8 mouse cellular contexts compared by ENCODE assay signal in the genomic region with DNA sequence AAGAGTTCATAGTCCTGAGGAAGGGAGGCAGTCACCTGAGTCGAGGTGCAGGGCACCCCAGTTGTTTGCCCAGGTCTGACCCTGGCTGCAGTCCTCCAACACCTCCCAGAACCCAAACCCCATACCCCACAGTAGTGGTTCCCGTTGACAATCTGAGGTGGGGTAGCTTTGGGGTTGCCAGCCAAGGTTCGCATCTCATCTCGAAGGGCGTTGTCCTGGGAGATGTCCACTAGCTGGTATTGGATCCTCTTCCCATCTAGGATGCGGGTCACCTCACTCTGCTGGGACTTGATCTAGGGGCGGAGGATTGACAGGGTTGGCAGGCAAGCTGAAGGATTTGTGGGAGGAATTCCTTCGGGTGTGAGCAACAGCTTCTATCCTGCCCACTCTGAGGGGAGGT. TPM values are rescaled to one million over a fixed set of nuclear protein-coding genes. Genes with fewer than 3 reads are reported as not detected.
DNase-seq lines count a peak whose midpoint lies in the region; ATAC-seq and TF ChIP-seq lines count a peak whose summit lies in the region.

No protein-coding gene starts in this region.

- no peak for ATAC-seq in lung, embryonic 14.5 days (ENCODE audit: insufficient read depth)
- no peak for ATAC-seq in embryonic facial prominence, embryonic 13.5 days (ENCODE audit: insufficient number of reproducible peaks, insufficient read depth, low FRiP score, low TSS enrichment, low read depth)
- ATAC-seq in intestine, embryonic 14.5 days (replicated peaks; ENCODE audit: low FRiP score, low TSS enrichment, low read depth), result no peak
- no peak for ATAC-seq in neural tube, embryonic 12.5 days (ENCODE audit: low FRiP score, low read depth)

- no peak for DNase-seq in lung, embryonic 14.5 days
- DNase-seq in lung, postnatal 10 days, result no peak
- DNase-seq in intestine, embryonic 14.5 days (ENCODE audit: low spot score), result no peak
- no peak for DNase-seq in adrenal gland, postnatal 4 days (ENCODE audit: low spot score in 2 of 2)
- no peak for DNase-seq in ovary, postnatal 10 days (ENCODE audit: low spot score)
- no peak for DNase-seq in layer of hippocampus, adult 9-10 months (ENCODE audit: low spot score)

- TF ChIP-seq CTCF in lung, embryonic 14.5 days (IDR thresholded peaks at IDR 0.05; ENCODE audit: low read depth), result no peak

- no peaks in the 10 kb centered on the region for H3K9me3 ChIP-seq in lung, embryonic 14.5 days (ENCODE audit: low read depth, low read length)
- H3K9me3 ChIP-seq in embryonic facial prominence, embryonic 13.5 days, result no peaks in the 10 kb centered on the region
- H3K9me3 ChIP-seq in intestine, embryonic 14.5 days (ENCODE audit: control insufficient read depth, low read length), result no peaks in the 10 kb centered on the region
- no peaks in the 10 kb centered on the region for H3K9me3 ChIP-seq in neural tube, embryonic 12.5 days

- H3K4me1 ChIP-seq in lung, embryonic 14.5 days (ENCODE audit: insufficient read depth), result peaks cover 4% of the 10 kb centered on the region; the same call in 1 of the 2 replicates
- H3K4me1 ChIP-seq in embryonic facial prominence, embryonic 13.5 days, result peaks cover 45% of the 10 kb centered on the region
- H3K4me1 ChIP-seq in intestine, embryonic 14.5 days (replicated peaks; ENCODE audit: control insufficient read depth, insufficient read depth, low read length), result peaks cover 18% of the 10 kb centered on the region
- peaks cover 21% of the 10 kb centered on the region for H3K4me1 ChIP-seq in neural tube, embryonic 12.5 days

- H3K4me3 ChIP-seq in lung, embryonic 14.5 days (ENCODE audit: low read depth, low read length), result peak overlapping the region; percentile 68
- H3K4me3 ChIP-seq in embryonic facial prominence, embryonic 13.5 days, result peak overlapping the region; percentile 89
- peak overlapping the region; percentile 85 for H3K4me3 ChIP-seq in intestine, embryonic 14.5 days (ENCODE audit: low read depth, low read length)
- peak overlapping the region; percentile 71 for H3K4me3 ChIP-seq in neural tube, embryonic 12.5 days

- H3K4me2 ChIP-seq in lung, embryonic 14.5 days, result peak overlapping the region; percentile 84
- peak overlapping the region; percentile 85 for H3K4me2 ChIP-seq in embryonic facial prominence, embryonic 13.5 days
- peak overlapping the region; percentile 78 for H3K4me2 ChIP-seq in intestine, embryonic 14.5 days (ENCODE audit: low read length)
- peak overlapping the region; percentile 71 for H3K4me2 ChIP-seq in neural tube, embryonic 12.5 days (replicated peaks)

- no peak overlapping the region; the same call in 1 of the 2 replicates for H3K27ac ChIP-seq in lung, embryonic 14.5 days (ENCODE audit: low read depth)
- peak overlapping the region; percentile 92; the same call in 1 of the 2 replicates for H3K27ac ChIP-seq in embryonic facial prominence, embryonic 13.5 days
- no peak overlapping the region; the same call in 1 of the 2 replicates for H3K27ac ChIP-seq in intestine, embryonic 14.5 days (ENCODE audit: low read depth)
- H3K27ac ChIP-seq in neural tube, embryonic 12.5 days, result no peak overlapping the region

- peaks cover 22% of the 10 kb centered on the region; the same call in 1 of the 2 replicates for H3K36me3 ChIP-seq in lung, embryonic 14.5 days (ENCODE audit: insufficient read depth)
- peaks cover 26% of the 10 kb centered on the region for H3K36me3 ChIP-seq in embryonic facial prominence, embryonic 13.5 days
- H3K36me3 ChIP-seq in intestine, embryonic 14.5 days (ENCODE audit: control insufficient read depth, insufficient read depth, low read length), result peaks cover 13% of the 10 kb centered on the region; the same call in 1 of the 2 replicates
- H3K36me3 ChIP-seq in neural tube, embryonic 12.5 days, result peaks cover 15% of the 10 kb centered on the region

- peak overlapping the region; percentile 72 for H3K9ac ChIP-seq in lung, embryonic 14.5 days
- H3K9ac ChIP-seq in embryonic facial prominence, embryonic 13.5 days, result peak overlapping the region; percentile 90
- peak overlapping the region; percentile 74 for H3K9ac ChIP-seq in intestine, embryonic 14.5 days (ENCODE audit: low read length)
- peak overlapping the region; percentile 76 for H3K9ac ChIP-seq in neural tube, embryonic 12.5 days

- no peaks in the 10 kb centered on the region for H3K27me3 ChIP-seq in lung, embryonic 14.5 days (ENCODE audit: insufficient read depth, low read length)
- H3K27me3 ChIP-seq in embryonic facial prominence, embryonic 13.5 days, result no peaks in the 10 kb centered on the region
- no peaks in the 10 kb centered on the region for H3K27me3 ChIP-seq in intestine, embryonic 14.5 days (replicated peaks; ENCODE audit: control insufficient read depth, insufficient read depth, low read length)
- H3K27me3 ChIP-seq in neural tube, embryonic 12.5 days (replicated peaks), result no peaks in the 10 kb centered on the region

- 49% methylated on average over 8 of the region's 8 CpGs for WGBS in lung, embryonic 14.5 days
- WGBS in embryonic facial prominence, embryonic 13.5 days, result 57% methylated on average over 8 of the region's 8 CpGs
- 52% methylated on average over 8 of the region's 8 CpGs for WGBS in intestine, embryonic 14.5 days
- 66% methylated on average over 8 of the region's 8 CpGs for WGBS in neural tube, embryonic 12.5 days

RNA-seq across cellular contexts. Expression of a gene that starts 0.8 kb away (rescaled TPM):
- 384 and 400 TPM in 2 replicates for polyA plus RNA-seq in lung, embryonic 14.5 days (2014; fragmentation: Nextera tagmentation; extraction: Ambion mirVana)
- 412 and 420 TPM in 2 replicates for polyA plus RNA-seq in embryonic facial prominence, embryonic 13.5 days (2015; fragmentation: Nextera tagmentation; extraction: Ambion mirVana)
- 377 and 393 TPM in 2 replicates for polyA plus RNA-seq in intestine, embryonic 14.5 days (2014; fragmentation: Nextera tagmentation; extraction: Ambion mirVana)
- polyA plus RNA-seq in neural tube, embryonic 12.5 days (2016; fragmentation: Nextera tagmentation; extraction: Ambion mirVana), result 312 and 336 TPM in 2 replicates
- 100 to 1,000 TPM; 108 to 111 TPM for total RNA-seq in adrenal gland, postnatal 4 days (2021)

RNA-seq across cellular contexts. Expression of a gene that starts 25.4 kb away (rescaled TPM):
- polyA plus RNA-seq in lung, embryonic 14.5 days (2014; fragmentation: Nextera tagmentation; extraction: Ambion mirVana), result 6.8 and 7.8 TPM in 2 replicates
- 11.6 and 11.9 TPM in 2 replicates for polyA plus RNA-seq in embryonic facial prominence, embryonic 13.5 days (2015; fragmentation: Nextera tagmentation; extraction: Ambion mirVana)
- polyA plus RNA-seq in intestine, embryonic 14.5 days (2014; fragmentation: Nextera tagmentation; extraction: Ambion mirVana), result 5.7 and 8.1 TPM in 2 replicates
- polyA plus RNA-seq in neural tube, embryonic 12.5 days (2016; fragmentation: Nextera tagmentation; extraction: Ambion mirVana), result 7.3 and 8.0 TPM in 2 replicates
- total RNA-seq in adrenal gland, postnatal 4 days (2021), result 10 to 100 TPM in 1 of 2 experiments, 1 to 10 TPM in 1; 9.4 to 13.4 TPM

RNA-seq across cellular contexts. Expression of a gene that starts 32.9 kb away (rescaled TPM):
- 13.1 and 14.2 TPM in 2 replicates for polyA plus RNA-seq in lung, embryonic 14.5 days (2014; fragmentation: Nextera tagmentation; extraction: Ambion mirVana)
- 9.1 and 11.2 TPM in 2 replicates for polyA plus RNA-seq in embryonic facial prominence, embryonic 13.5 days (2015; fragmentation: Nextera tagmentation; extraction: Ambion mirVana)
- polyA plus RNA-seq in intestine, embryonic 14.5 days (2014; fragmentation: Nextera tagmentation; extraction: Ambion mirVana), result 23.5 and 24.3 TPM in 2 replicates
- polyA plus RNA-seq in neural tube, embryonic 12.5 days (2016; fragmentation: Nextera tagmentation; extraction: Ambion mirVana), result 5.7 and 7.2 TPM in 2 replicates
- total RNA-seq in adrenal gland, postnatal 4 days (2021), result 10 to 100 TPM; 10.1 to 14.4 TPM

RNA-seq across cellular contexts. Expression of a gene that starts 59.1 kb away (rescaled TPM):
- 35.7 and 37.9 TPM in 2 replicates for polyA plus RNA-seq in lung, embryonic 14.5 days (2014; fragmentation: Nextera tagmentation; extraction: Ambion mirVana)
- 36.2 and 37.4 TPM in 2 replicates for polyA plus RNA-seq in embryonic facial prominence, embryonic 13.5 days (2015; fragmentation: Nextera tagmentation; extraction: Ambion mirVana)
- polyA plus RNA-seq in intestine, embryonic 14.5 days (2014; fragmentation: Nextera tagmentation; extraction: Ambion mirVana), result 46.8 and 60.1 TPM in 2 replicates
- polyA plus RNA-seq in neural tube, embryonic 12.5 days (2016; fragmentation: Nextera tagmentation; extraction: Ambion mirVana), result 26.3 and 30.3 TPM in 2 replicates
- 10 to 100 TPM; 26.1 to 26.6 TPM for total RNA-seq in adrenal gland, postnatal 4 days (2021)
